Mouse (Mus musculus) CH12.LX (cell line): ENCODE data around the gene Lin52. TPM values are rescaled to one million over a fixed set of nuclear protein-coding genes. Genes with fewer than 3 reads are reported as not detected.

ENCODE experiments used
- DNase-seq: peaks from one replicate; pipeline ENCODE4 v3.0.0-alpha.2; 2013; ENCODE audit errors: extremely low read depth
- H3K27ac ChIP-seq: 2 replicates; pipeline ENCODE4 v1.5.1; 2012; ENCODE audit warnings: low read depth, mild to moderate bottlenecking, control low read depth, moderate library complexity; ENCODE audit not compliant: insufficient read depth
- H3K27me3 ChIP-seq: replicated peaks from 2 replicates; pipeline ENCODE3; 2012; ENCODE audit warnings: inconsistent platforms
- H3K36me3 ChIP-seq, 2 experiments: replicated peaks in 1 of 2; 2 replicates each; pipeline versions ENCODE3 to v1.6.1; 2012; ENCODE audit warnings: inconsistent platforms in 1 of 2, low read length in 1 of 2, mild to moderate bottlenecking in 1 of 2, mixed read lengths in 1 of 2, moderate library complexity in 1 of 2; ENCODE audit not compliant: control insufficient read depth in 1 of 2, insufficient read depth in 1 of 2
- H3K4me1 ChIP-seq, 2 experiments: 2 replicates each; pipeline ENCODE4 v1.6.1; 2012; ENCODE audit warnings: inconsistent platforms in 1 of 2, moderate library complexity in 1 of 2; ENCODE audit not compliant: insufficient read depth in 2 of 2, control insufficient read depth in 1 of 2
- H3K4me2 ChIP-seq: 2 replicates; pipeline ENCODE4 v1.6.1; 2012; ENCODE audit warnings: low read depth, mild to moderate bottlenecking, control low read depth; ENCODE audit not compliant: poor library complexity, insufficient read depth, severe bottlenecking
- H3K4me3 ChIP-seq, 3 experiments: fragments of 150-350 bp in 1 of 3; sonication (generic) in 1 of 3; replicated peaks in 1 of 3; 2 replicates each; pipeline versions ENCODE3 to v1.5.1; 2011 to 2012; ENCODE audit warnings: low read depth in 2 of 3, low read length in 2 of 3, mild to moderate bottlenecking in 2 of 3, moderate library complexity in 2 of 3, control low read depth in 1 of 3, improper control_type of control experiment in 1 of 3, inconsistent platforms in 1 of 3, mixed read lengths in 1 of 3; ENCODE audit not compliant: poor library complexity in 1 of 3
- H3K79me2 ChIP-seq: replicated peaks from 2 replicates; pipeline ENCODE4 v1.6.1; 2012; ENCODE audit warnings: mild to moderate bottlenecking, moderate library complexity; ENCODE audit not compliant: control insufficient read depth, poor library complexity, insufficient read depth, severe bottlenecking; ENCODE audit errors: extremely low read depth
- H3K9ac ChIP-seq: 2 replicates; pipeline ENCODE4 v1.6.1; 2012; ENCODE audit warnings: low read depth, mild to moderate bottlenecking, control low read depth, moderate library complexity; ENCODE audit not compliant: insufficient read depth
- H3K9me3 ChIP-seq: replicated peaks from 2 replicates; pipeline ENCODE3; 2012; ENCODE audit warnings: low read length, inconsistent platforms, mixed read lengths
- BHLHE40 ChIP-seq: IDR thresholded peaks from 2 replicates; pipeline ENCODE4 v1.6.1; 2011; ENCODE audit warnings: mild to moderate bottlenecking, low read depth, low read length, improper control_type of control experiment
- CTCF ChIP-seq, 2 experiments: IDR thresholded peaks in 1 of 2; conservative IDR thresholded peaks in 1 of 2; 2 replicates each; pipeline ENCODE4 v1.5.1; 2011 to 2012; ENCODE audit warnings: low read depth in 2 of 2, low read length in 2 of 2, improper control_type of control experiment in 1 of 2, inconsistent platforms in 1 of 2, mild to moderate bottlenecking in 1 of 2, moderate library complexity in 1 of 2
- E2F4 ChIP-seq: IDR thresholded peaks from 2 replicates; pipeline ENCODE4 v1.6.1; 2011; ENCODE audit warnings: low read depth, low read length, improper control_type of control experiment; ENCODE audit not compliant: insufficient replicate concordance
- ELF1 ChIP-seq: IDR thresholded peaks from 2 replicates; pipeline ENCODE4 v1.6.1; 2014; ENCODE audit warnings: low read depth, mild to moderate bottlenecking, inconsistent platforms, low read length, improper control_type of control experiment
- EP300 ChIP-seq: IDR thresholded peaks from 2 replicates; pipeline ENCODE4 v1.6.1; 2011; ENCODE audit warnings: low read length, improper control_type of control experiment
- ETS1 ChIP-seq: conservative IDR thresholded peaks from 2 replicates; pipeline ENCODE4 v1.6.1; 2012; ENCODE audit warnings: low read depth, mild to moderate bottlenecking, inconsistent platforms, low read length, improper control_type of control experiment, moderate library complexity
- GABPA ChIP-seq: IDR thresholded peaks from 2 replicates; pipeline ENCODE4 v1.6.1; 2012; ENCODE audit warnings: low read depth, low read length, improper control_type of control experiment, inconsistent platforms; ENCODE audit not compliant: insufficient replicate concordance
- HCFC1 ChIP-seq: IDR thresholded peaks from 2 replicates; pipeline ENCODE4 v1.6.1; 2012; ENCODE audit warnings: low read depth, mild to moderate bottlenecking, inconsistent platforms, low read length, improper control_type of control experiment
- IRF4 ChIP-seq: IDR thresholded peaks from 2 replicates; pipeline ENCODE4 v1.6.1; 2014; ENCODE audit warnings: low read depth, mild to moderate bottlenecking, inconsistent platforms, low read length, improper control_type of control experiment
- JUND ChIP-seq: conservative IDR thresholded peaks from 2 replicates; pipeline ENCODE4 v1.6.1; 2011; ENCODE audit warnings: low read depth, low read length, improper control_type of control experiment
- KAT2A ChIP-seq: IDR thresholded peaks from 2 replicates; pipeline ENCODE4 v1.6.1; 2012; ENCODE audit warnings: low read length, improper control_type of control experiment, inconsistent platforms; ENCODE audit not compliant: insufficient replicate concordance
- MAX ChIP-seq: IDR thresholded peaks from 2 replicates; pipeline ENCODE4 v1.6.1; 2011; ENCODE audit warnings: low read length, improper control_type of control experiment
- MAZ ChIP-seq: IDR thresholded peaks from 2 replicates; pipeline ENCODE4 v1.6.1; 2012; ENCODE audit warnings: low read depth, mild to moderate bottlenecking, inconsistent platforms, low read length, improper control_type of control experiment, moderate library complexity
- MEF2A ChIP-seq: IDR thresholded peaks from 2 replicates; pipeline ENCODE4 v1.6.1; 2014; ENCODE audit warnings: low read depth, mild to moderate bottlenecking, inconsistent platforms, low read length, improper control_type of control experiment, borderline replicate concordance
- MXI1 ChIP-seq: IDR thresholded peaks from 2 replicates; pipeline ENCODE4 v1.6.1; 2011; ENCODE audit warnings: mild to moderate bottlenecking, low read depth, low read length, improper control_type of control experiment
- MYC ChIP-seq: IDR thresholded peaks from 2 replicates; pipeline ENCODE4 v1.6.1; 2011; ENCODE audit warnings: low read depth, mild to moderate bottlenecking, improper control_type of control experiment, low read length
- NELFE ChIP-seq: IDR thresholded peaks from 2 replicates; pipeline ENCODE4 v1.6.1; 2011; ENCODE audit warnings: low read depth, low read length, improper control_type of control experiment
- NRF1 ChIP-seq: IDR thresholded peaks from 2 replicates; pipeline ENCODE4 v1.6.1; 2014; ENCODE audit warnings: low read depth, mild to moderate bottlenecking, inconsistent platforms, low read length, improper control_type of control experiment, moderate library complexity
- PAX5 ChIP-seq: IDR thresholded peaks from 2 replicates; pipeline ENCODE4 v1.6.1; 2012; ENCODE audit warnings: low read length, inconsistent platforms, mixed read lengths
- POLR2A ChIP-seq: IDR thresholded peaks from 2 replicates; pipeline ENCODE4 v1.6.1; 2011; ENCODE audit warnings: low read depth, mild to moderate bottlenecking, improper control_type of control experiment, low read length
- POLR2AphosphoS2 ChIP-seq: IDR thresholded peaks from 2 replicates; pipeline ENCODE4 v1.6.1; 2011; ENCODE audit warnings: low read depth, low read length, improper control_type of control experiment
- RCOR1 ChIP-seq: conservative IDR thresholded peaks from 2 replicates; pipeline ENCODE4 v1.6.1; 2012; ENCODE audit warnings: low read depth, mild to moderate bottlenecking, inconsistent platforms, low read length, improper control_type of control experiment
- SMC3 ChIP-seq: IDR thresholded peaks from 2 replicates; pipeline ENCODE4 v1.6.1; 2011; ENCODE audit warnings: low read depth, low read length, improper control_type of control experiment
- TBP ChIP-seq: conservative IDR thresholded peaks from 2 replicates; pipeline ENCODE4 v1.6.1; 2011; ENCODE audit warnings: low read depth, low read length, improper control_type of control experiment
- TCF12 ChIP-seq: IDR thresholded peaks from 2 replicates; pipeline ENCODE4 v1.6.1; 2014; ENCODE audit warnings: low read depth, mild to moderate bottlenecking, inconsistent platforms, low read length, improper control_type of control experiment
- UBTF ChIP-seq: IDR thresholded peaks from 2 replicates; pipeline ENCODE4 v1.6.1; 2012; ENCODE audit warnings: low read depth, mild to moderate bottlenecking, inconsistent platforms, low read length, improper control_type of control experiment, moderate library complexity
- ZKSCAN1 ChIP-seq: IDR thresholded peaks from 2 replicates; pipeline ENCODE4 v1.6.1; 2012; ENCODE audit warnings: low read depth, inconsistent platforms, low read length, improper control_type of control experiment, borderline replicate concordance
- ZNF384 ChIP-seq: IDR thresholded peaks from 2 replicates; pipeline ENCODE4 v1.6.1; 2012; ENCODE audit warnings: low read depth, low read length, improper control_type of control experiment, inconsistent platforms
- dilution Hi-C: fragments of 300-500 bp; cut with MboI; formaldehyde crosslinking; loops from 2 replicates; pipeline ENCODE4 v1.14.3; 2020; ENCODE audit warnings: low sequenced_read_pairs; ENCODE audit not compliant: extremely low pct_unique_long_range_greater_than_20kb, extremely low pct_ligation_motif_present
- in situ Hi-C: fragments of 300-500 bp; cut with MboI; formaldehyde crosslinking; loops from 3 replicates; pipeline ENCODE4 v1.14.3; 2019; ENCODE audit warnings: low sequenced_read_pairs, low pct_ligation_motif_present, low pct_unique_long_range_greater_than_20kb, mixed read lengths
- polyA plus RNA-seq: library from polyadenylated mRNA; unstranded; fragments of >175 nt; gene quantifications from 2 replicates; pipeline ENCODE4 v1.2.1, GENCODE M21; 2012; ENCODE audit warnings: low read depth; ENCODE audit not compliant: insufficient read length
- total RNA-seq, 2 experiments: library from RNA; depleted of rRNA; stranded (reverse); fragments of 300-350 nt in 1 of 2; fragments of >200 nt in 1 of 2; gene quantifications; 2 replicates each; pipeline ENCODE4 v1.2.3; 2012 to 2014

Gene Lin52
- total and polyA plus RNA-seq, 3 experiments: 5.9 to 16.2 (median 8.7) TPM

DNA sequence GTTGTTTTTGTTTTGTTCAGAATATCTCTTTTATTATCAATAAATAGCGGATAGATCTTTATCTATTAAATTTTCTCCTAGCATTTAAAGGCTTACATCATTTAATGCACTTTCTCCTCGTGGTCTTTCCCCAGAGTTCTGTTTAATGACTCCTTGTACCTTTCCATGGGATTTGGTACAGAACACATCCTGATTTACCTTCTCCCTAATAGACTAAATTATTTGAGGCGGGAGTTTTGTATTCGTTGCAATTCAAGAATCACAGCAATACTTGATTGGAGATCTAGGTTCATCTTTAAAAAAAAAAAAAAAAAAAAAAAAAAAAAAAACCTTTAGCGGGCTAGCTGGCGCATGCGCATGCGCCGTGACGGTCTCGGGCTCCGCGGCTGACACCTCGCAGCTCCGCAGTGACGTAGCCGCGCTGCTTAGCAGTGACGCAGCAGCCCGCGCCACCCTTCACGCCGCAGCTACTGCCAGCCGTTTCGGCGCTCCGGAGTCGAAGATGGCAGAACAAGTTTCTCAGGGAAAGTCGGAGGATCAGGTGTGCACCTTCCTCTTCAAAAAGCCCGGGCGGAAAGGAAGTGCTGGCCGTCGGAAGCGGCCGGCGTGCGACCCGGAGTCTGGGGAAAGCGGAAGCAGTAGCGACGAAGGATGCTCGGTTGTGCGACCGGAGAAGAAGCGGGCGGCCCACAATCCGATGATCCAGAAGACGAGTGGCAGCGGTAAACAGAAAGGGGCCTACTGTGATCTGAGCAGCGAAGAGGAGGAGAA lies 34.2 kb upstream of the Lin52 start, which contains the start of gene Rnf113a2:
TSS of gene Rnf113a2 (plus strand) at position 363 of the 771 bp plus-strand sequence.
- in situ Hi-C loops: no loop called here
- dilution Hi-C loops: no loop called here
- peak within 1 kb of the TSS; percentile 82 for H3K9ac ChIP-seq

DNA sequence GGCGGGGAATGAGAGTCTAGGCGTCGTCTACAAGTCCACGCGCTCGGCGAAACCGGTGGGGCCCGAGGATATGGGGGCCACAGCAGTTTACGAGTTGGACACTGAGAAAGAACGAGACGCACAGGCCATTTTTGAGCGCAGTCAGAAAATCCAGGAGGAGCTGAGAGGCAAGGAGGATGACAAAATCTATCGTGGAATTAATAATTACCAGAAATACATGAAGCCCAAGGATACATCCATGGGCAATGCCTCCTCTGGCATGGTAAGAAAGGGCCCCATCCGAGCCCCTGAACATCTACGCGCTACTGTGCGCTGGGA lies 33.7 kb upstream of the Lin52 start:
- in situ Hi-C loops (no loop called here), dilution Hi-C loops (no loop called here)
- no peak for DNase-seq
- H3K27ac ChIP-seq: no peak overlapping the region
- peaks cover 0 to 21% of the 10 kb centered on the region in 2 experiments; a peak in 2 of 4 replicates for H3K4me1 ChIP-seq
- H3K4me2 ChIP-seq: peak overlapping the region; percentile 59
- TF ChIP-seq NRF1: no peak
- no peak for TF ChIP-seq POLR2AphosphoS2
- TF ChIP-seq MEF2A: no peak
- no peak for TF ChIP-seq HCFC1
- TF ChIP-seq MYC: no peak
- no peak for TF ChIP-seq ZKSCAN1
- TF ChIP-seq ETS1: no peak
- no peak for TF ChIP-seq IRF4
- no peak for TF ChIP-seq MAX
- no peak for TF ChIP-seq CTCF (conservative IDR thresholded peaks at IDR 0.05 in 1 of 2, IDR thresholded peaks at IDR 0.05 in 1 of 2; ENCODE audit: low read depth in 2 of 2, low read length in 2 of 2)
- no peak for TF ChIP-seq EP300
- TF ChIP-seq NELFE: no peak
- no peak for TF ChIP-seq MAZ
- H3K79me2 ChIP-seq: no peaks in the 10 kb centered on the region
- H3K9ac ChIP-seq: peak overlapping the region; percentile 50
- peaks cover 0 to 2% of the 10 kb centered on the region in 2 experiments for H3K36me3 ChIP-seq
- peak overlapping the region; percentile 44 to 78 (median 55) for H3K4me3 ChIP-seq
- no peaks in the 10 kb centered on the region for H3K27me3 ChIP-seq
- no peaks in the 10 kb centered on the region for H3K9me3 ChIP-seq

More for the DNA sequence above, 34.2 kb upstream of the Lin52 start, which contains the start of gene Rnf113a2:
- no peak for TF ChIP-seq PAX5
- peak; percentile 21; the same call in 1 of the 2 replicates for TF ChIP-seq TBP
- TF ChIP-seq RCOR1: no peak
- TF ChIP-seq NRF1: peak; percentile 91
- 0 out of 2 replicates have a peak, but pooled peaks have one; percentile 13 for TF ChIP-seq GABPA
- TF ChIP-seq ELF1: peak; percentile 79
- TF ChIP-seq ZNF384: peak; percentile 100
- TF ChIP-seq MXI1: peak; percentile 63; the same call in 1 of the 2 replicates
- TF ChIP-seq BHLHE40: 0 out of 2 replicates have a peak, but pooled peaks have one; percentile 37
- peak; percentile 46; the same call in 1 of the 2 replicates for TF ChIP-seq IRF4
- TF ChIP-seq UBTF: no peak
- TF ChIP-seq POLR2A: peak; percentile 84
- TF ChIP-seq NELFE: peak; percentile 82
- peak; percentile 71 for TF ChIP-seq TCF12
- 0 out of 2 replicates have a peak, but pooled peaks have one; percentile 67 for TF ChIP-seq KAT2A
- peak; percentile 76; the same call in 1 of the 2 replicates for TF ChIP-seq MAX
- TF ChIP-seq E2F4: no peak; the same call in 1 of the 2 replicates
- TF ChIP-seq HCFC1: peak; percentile 73
- TF ChIP-seq MYC: 0 out of 2 replicates have a peak, but pooled peaks have one; percentile 19
- no peak for TF ChIP-seq JUND
- peak; percentile 55; the same call in 1 of the 2 replicates for TF ChIP-seq ETS1
- no peak for TF ChIP-seq POLR2AphosphoS2
- no peak for TF ChIP-seq SMC3
- DNase-seq: peak; percentile 86
- H3K9me3 ChIP-seq: no peaks in the 10 kb centered on the region
- no peaks in the 10 kb centered on the region for H3K79me2 ChIP-seq
- H3K27ac ChIP-seq: no peak within 1 kb of the TSS
- peak within 1 kb of the TSS; percentile 59 for H3K4me2 ChIP-seq
- peaks cover 0 to 2% of the 10 kb centered on the region in 2 experiments for H3K36me3 ChIP-seq
- no peaks in the 10 kb centered on the region for H3K27me3 ChIP-seq
- peak within 1 kb of the TSS; percentile 44 to 78 (median 55) for H3K4me3 ChIP-seq
- peaks cover 0 to 21% of the 10 kb centered on the region in 2 experiments; a peak in 2 of 4 replicates for H3K4me1 ChIP-seq
